Mouse (Mus musculus) thymus, postnatal 36 days (tissue): ENCODE data around the gene Iqce.

ENCODE experiments used
- DNase-seq, 2 experiments: peaks; one replicate each; pipeline ENCODE4 v3.0.0; 2022; ENCODE audit warnings: mixed read lengths in 2 of 2

Iqce gene

DNA sequence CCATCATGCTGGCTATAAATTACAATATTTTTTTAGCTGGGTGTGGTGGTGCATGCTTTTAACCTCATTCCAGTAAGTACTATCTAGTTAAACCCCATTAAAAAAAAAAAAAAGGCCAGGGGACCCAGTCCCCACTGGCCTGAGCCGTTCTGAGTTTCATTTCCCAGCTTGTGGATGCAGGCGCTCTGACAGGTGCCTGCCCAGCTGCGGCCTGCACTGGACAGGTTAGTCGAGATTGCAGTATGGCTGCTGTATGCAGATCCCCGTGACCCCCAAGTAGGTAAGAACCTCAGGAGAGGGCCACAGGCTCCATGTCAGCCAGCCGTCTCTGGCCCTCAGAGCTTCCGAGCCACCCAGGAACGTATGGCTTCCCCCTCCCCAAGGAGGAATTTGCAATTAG is 40.8 kb downstream of the Iqce start:
- DNase-seq: no peak

DNA sequence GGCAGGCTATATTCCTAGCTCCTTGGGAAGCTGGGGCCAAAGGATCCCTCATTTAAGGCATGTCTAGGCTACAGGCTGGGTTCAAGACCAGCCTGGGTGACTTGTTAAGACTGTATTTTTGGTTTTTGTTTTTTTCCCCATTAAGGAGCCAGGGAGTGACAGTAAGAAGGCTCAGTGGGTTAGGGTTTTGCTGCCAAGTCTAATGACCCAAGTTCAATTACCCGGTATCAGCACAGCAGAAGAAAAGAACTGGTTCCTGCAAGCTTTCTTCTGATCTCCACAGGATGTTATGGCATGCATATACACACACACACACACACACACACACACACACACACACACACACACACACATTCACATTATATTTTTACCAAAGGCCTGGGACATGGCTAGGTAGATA is 41.8 kb downstream of the Iqce start:
- no peak for DNase-seq

DNA sequence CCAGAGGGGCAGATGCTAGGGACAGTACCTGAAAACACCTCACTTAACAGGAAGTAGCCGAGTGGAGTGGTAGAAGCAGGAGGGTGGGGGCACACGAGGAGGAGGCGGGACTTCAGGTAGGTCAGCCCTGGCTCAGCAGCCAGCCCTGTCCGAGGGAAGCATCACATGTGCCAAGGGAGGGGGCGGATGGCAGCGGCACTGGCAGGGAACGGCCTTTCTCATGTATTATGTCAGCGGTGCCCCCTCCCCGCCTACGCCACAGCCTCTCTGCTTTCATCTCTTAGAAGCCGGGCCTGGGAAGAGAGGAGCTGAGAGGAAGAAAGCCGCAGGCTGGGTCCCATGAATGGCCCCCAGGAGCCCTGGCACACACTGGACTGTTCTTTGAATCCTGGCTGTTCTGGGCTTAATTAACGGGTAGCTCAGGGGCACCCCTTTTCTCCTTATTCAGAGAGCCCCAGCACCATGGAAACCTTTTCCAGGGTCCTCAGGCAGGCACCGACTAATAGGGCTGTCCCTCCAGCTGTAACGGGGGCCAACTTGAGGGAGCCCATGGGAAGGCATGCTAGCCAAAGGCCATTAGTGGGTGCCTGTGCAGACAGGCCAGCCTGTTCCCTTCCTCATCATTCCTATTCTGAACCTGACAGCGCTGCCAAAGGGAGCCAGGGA is 42.4 kb downstream of the Iqce start:
- DNase-seq: no peak

DNA sequence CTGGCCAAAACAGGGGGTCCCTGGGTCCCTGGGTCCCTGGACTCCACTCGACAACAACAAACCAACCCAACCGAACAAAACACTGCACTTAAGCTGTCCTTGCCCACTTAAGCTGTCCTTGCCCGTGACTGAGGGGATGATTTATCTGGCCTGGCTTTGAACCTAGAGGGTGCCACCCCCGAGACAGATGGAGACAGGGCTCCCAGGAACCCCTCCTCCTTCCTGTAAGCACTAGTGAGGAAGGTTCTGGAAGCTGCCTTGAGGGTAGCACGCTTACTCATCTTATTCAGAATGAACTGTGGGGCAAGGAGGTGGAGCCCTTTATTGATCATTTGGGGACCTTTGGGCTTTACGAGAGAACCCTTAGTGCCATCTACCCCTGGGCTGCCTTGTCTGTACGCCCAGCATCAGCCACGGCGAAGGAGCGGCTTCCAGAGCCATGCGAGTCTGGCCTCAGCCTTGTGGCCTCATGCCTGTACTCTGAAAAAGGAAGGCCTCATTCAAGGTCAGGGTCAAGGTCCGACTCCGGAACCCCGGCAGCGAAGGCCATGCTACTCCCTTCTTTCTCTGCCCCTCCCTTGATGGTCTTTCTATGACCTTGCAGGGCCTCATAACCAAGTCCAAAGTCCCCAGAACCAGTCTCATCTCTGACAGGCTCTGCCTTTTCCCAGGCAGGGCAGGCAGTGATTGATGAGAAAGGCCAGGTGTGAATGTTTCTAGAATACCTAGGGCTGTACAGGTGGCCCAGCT is 47.9 kb downstream of the Iqce start:
- no peak for DNase-seq

DNA sequence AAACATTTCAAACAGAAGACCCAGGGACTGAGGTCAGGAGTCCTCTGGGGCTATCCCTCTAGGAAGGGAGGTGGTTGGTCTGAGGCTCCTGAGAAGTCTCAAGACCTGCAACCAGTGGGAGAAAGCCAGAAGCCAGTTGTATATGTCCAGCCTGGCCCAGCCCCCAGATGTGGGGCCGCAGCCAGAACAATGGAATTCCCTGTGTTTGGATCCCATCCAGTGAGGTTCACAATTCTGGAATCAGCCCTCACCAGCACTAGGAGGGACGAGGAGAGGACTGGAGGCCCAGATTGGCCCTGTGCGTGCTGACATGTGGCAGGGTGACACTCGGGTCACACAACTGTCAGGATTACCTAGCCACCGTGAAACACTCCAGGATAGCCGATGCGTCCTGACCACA is 49.6 kb downstream of the Iqce start:
- DNase-seq: no peak

DNA sequence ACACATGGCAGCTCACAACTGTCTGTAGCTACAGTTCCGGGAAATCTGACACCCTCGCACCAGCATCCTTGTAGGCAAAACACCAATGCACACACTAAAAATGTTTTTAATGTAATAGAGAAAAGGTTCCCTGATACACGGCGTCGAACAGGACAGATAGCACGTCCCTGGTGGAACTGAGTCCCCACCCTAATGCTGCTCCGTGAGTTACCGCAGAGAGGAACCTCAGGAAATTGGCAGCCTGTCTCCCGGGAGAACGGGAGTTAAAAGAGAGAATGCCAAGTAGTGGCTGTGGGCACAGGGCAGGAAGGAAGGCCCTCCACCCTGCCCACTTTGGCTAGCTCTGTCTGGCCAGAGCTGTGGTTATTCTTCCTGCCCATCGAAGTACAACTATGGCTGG is 50.9 kb downstream of the Iqce start:
- no peak for DNase-seq

DNA sequence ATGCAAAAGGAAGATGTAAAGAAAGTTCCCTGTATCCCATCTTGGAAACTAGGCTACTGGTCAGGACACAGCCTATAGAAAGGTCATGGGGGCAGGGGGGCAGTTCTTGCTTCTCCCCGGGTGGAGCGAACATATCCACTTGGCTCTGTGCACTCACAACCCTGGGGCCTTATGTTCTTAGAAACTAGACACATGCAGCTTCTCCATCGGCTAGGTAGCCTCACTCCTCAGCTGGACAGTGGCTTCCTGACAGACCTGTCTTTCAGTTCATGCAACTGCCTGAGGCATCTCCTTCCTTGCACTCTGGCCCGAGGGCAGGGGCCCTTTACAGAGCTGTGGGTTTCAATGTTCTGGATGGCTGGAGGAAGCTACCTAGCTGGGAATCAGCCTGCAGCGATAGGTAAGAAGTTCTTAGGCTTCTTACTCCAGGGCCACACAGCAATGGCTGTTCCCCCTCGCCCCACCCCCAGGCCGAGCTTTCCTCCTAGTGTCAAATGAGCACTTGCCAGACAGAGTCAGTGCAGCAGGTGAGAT is 52.2 kb downstream of the Iqce start:
- DNase-seq: no peak

DNA sequence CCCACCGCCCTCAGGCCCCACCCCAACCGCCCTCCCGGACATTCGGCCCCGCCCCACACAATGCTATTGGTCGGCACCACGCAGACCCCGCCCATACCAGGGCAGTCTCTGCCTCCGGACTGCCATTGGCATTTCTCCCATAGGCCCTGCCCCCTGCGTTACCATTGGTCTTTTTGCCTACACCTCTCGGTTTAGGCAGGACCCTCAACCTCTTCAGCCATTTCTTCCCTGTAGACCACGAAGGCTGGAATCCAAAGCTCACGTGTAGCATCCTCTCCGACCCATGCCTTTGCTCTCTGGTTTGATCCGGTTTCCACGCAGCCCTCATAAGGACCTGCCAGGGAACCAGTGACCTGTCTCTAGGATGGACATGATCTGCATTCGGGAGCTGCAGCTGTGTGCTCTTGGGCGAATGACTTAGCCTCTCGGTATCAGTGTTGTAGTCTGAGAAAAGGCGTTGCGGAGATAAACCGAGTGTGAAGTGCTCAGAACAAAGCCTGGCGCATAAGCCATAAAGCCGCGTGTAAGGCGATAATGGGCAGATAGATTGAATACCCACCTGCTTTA is 53.0 kb downstream of the Iqce start:
- peak; percentile 98 for DNase-seq

DNA sequence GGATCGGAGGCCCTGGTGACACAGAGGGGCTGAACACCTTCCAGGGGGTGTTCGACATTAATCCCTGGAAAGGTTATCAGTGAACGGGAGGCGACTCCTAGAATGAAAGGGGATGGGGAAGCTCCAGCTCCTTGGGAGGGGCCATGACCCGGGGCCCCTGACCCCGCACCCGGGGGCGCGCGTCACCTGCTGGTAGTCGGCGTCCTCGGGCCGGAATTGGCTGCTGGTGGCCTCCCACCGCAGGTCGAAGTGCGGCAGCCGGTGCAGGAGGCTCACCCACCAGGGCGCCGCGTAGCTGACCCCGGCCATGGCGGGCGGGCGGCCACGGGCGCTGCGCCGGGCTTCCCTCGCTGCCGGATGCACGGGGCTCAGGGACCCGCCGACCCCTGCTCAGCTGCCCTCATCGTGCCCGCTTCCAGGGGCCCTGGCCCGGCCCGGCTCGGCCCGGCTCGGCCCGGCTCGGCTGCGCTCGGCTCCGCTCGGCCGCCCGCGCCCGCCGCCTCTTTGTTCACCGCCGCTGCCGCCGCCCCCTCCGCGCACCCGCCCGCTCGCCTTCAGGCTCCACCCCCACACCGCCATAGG is 53.6 kb downstream of the Iqce start, which contains the start of gene Ttyh3:
Gene Ttyh3 (minus strand): TSS at position 513 of the 582 bp plus-strand sequence.
- no peak for DNase-seq

DNA sequence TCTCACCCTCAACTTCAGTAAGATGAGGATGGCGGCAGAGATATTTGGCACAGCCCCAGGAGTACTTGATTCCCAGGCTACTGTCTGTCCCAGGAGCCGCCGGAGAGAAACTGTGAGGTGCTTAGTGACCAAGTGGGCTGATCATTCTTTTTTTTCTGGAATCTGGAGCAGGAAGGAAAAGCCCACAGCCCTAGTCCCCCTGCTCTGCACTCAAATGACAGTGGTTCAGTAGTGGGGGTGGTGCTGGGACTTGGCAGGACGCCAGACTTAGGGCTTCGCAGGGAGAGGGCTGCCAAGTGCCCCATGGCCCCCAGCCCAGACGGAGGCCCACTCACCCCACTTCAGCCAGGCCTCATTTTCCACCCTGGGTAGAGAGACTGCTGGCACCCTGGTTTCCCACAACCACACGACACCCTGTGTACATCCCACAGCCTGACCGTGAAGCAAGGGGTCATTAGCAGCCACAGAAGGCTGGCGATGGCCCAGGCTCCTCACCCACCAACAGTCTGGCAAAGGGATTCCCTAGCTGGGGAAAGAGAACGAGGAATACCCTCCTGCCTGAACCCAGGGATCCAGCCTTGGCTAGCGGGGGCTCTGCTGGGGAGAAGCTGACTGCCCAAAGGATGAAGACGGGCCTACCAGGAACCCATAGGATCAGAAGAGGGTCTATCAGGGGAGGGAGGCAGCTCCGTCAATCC is 54.2 kb downstream of the Iqce start:
- peak; percentile 60 to 65 for DNase-seq

DNA sequence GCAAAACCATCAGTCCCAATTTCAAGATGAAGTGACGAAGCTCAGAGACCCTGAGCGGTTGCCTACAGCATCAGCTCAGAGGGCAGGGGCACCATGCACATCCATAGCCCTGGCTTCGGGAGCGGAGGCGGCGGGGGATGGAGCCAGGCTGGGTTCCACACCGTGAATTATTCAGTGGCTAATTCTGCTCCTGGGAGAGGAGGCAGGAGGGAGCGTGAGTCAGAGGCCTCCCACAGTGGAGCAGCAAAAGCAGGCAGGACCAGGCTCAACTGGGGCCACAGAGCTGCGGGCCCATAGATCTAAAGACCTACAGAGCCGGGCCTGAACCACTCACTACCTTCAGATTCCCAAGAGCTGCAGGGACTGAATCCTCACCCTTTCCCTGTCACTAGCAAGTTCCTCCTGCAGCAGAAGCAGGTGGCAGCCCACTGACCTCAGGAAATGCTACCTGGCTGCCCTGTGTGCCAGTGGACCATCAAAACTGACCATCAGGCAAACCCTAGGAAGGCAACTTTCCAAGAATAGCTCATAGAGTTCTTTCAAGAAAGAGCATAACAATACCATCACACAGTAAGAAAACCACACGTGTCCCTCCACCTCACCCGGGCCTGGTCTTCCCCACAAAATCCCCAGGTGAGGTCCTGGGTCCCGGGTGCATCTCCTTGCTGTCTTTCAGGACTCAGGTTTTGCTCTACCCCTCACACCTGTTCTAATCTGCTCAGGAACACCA is 55.0 kb downstream of the Iqce start:
- peak in 1 of 2 experiments; percentile 11 for DNase-seq

DNA sequence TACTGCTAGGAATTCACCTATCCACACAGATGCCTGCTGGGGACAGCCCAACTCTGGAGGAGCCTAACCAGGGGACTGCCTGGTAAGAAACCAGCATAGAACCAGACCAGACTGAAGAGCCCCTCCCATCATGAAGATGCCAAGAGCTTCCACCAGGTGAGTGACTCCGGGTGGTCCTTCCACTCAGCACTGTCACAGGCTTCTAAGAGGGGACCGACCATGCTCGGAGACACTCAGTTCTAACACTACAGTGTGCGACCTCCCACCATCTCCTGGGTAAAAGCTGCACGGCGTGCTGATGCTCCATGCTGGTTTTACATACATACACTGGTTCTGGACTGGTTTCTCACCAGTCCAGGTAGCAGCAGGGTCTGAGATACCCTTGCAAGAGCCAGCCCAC is 56.0 kb downstream of the Iqce start:
- DNase-seq: peak in 1 of 2 experiments; percentile 3

DNA sequence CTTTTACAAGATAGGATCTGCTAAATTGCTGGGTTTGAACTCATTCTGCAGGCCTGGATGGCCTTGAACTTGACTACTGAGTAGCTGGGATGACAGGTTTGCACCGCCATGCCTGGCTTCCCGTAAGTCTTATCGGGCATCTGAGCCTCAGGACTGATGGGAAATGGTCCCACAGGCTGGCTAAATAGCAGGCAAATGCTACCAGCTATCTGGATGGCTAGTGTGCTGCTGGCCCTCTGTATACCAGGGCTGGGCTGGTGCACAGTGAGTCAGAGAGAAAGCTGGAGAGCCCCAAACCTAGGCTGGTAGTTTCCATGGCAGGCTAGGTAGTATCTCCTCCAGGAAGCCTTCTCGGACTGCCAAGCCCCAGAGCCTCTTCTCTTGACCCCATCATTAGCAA is 56.7 kb downstream of the Iqce start:
- peak in 1 of 2 experiments; percentile 4 for DNase-seq

DNA sequence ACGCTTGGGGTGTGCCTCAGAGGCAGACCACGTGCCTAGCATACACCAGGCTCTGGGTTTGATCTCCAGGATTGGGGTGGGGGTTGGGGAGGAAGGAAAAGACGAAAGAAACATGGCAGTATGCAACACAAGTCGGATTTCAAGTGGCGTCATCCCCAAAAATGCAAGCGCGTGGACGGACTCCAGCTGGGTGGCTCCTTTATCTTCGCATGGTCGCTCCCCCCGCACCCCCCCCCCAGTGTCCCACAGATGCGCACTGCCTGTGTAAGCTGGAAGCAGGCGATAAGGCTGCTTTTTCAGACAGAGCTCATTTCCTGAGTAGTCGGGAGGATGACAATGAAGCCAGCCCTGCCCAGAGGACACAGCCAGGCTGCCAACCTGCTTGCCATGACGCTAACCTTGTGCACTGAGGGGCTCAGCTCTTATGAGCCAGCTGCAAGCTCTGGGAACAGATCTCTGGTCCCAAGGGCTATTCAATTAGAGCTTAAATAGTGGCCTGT is 57.4 kb downstream of the Iqce start:
- DNase-seq: peak in 1 of 2 experiments; percentile 12

DNA sequence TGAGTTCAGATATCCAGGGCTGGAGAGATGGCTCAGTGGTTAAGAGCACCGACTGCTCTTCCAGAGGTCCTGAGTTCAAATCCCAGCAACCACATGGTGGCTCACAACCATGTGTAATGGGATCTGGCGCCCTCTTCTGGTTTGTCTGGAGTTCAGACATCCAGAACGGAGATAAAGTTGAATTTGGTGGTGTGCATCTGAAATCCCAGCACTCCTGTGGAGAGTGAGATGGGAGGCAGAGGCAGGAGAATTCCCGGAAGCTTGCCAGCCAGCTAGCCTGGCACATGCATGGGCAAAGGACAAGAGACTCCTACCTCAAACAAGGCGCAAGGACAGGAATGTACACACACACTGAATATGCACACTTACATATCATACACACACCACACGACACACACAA is 57.9 kb downstream of the Iqce start:
- peak in 1 of 2 experiments; percentile 23 for DNase-seq

DNA sequence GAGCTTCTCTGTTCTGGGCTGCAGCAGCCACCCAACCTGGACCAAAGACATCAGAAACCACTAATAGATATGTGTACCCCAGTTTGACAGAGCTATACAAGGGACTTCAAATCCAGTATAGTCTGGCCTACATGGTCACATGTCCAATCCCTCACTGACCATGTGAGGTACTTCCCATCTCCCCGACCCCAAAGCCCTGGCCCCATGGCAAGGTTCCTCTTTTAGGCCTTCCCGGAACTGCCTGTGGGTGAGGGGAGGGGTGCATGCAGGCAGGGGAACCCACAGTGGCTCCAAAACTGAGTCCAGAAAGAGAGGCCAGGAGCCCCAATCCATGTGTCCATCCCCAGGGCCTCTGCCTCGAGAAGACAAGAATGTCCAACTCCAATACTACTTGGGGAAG is 60.1 kb downstream of the Iqce start:
- peak in 1 of 2 experiments; percentile 24 for DNase-seq

DNA sequence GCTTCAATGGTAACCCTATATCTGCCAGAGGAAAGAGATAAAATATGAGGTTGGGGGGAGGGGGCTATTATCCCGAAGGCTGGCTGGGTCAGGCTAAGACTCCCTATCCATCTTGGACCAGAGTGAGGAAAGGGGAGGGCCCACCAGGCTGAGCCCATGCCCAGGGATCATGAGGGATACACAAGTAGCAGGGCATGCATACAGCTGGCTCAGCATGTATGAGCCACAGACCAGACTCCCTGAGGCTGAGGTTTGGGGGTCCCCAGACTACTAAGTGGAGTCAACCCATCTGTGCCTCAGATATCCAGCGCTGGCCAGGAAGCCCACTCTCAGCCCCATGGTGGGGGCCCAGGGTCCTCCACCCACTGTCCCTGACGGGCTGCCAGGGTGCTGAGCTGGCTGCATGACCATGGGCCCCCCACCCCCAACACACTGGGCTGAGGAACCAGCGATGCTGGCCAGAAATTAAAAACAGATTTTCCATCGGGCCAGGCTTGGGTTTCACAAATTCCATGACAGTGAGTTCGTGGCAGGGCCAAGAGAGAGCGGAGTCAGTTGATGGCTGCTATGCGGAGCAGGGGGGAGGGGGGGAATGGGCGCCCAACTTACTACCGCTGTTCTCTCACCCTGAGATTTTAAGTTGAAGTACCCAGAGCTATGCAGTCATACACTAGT is 60.8 kb downstream of the Iqce start:
- peak in 1 of 2 experiments; percentile 12 for DNase-seq

DNA sequence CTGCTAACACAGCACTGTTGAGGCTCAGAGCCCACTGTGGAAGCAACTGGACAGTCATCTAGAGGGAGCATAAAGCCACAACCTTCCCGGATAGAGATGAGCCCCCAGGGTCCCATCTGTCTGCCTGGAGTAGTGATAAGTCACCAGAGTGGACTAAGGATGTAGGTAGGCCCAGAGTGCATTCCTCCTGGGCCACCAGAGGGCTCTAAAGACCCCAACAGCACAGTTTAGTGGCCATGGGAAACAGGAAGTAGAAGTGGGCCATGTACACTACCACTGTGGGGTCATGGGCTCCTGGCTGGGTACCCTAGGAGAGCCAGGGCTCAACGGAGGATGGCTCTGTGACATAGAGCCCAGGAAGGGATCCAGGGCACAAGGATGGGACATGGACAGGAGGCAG is 61.4 kb downstream of the Iqce start:
- peak in 1 of 2 experiments; percentile 12 for DNase-seq

DNA sequence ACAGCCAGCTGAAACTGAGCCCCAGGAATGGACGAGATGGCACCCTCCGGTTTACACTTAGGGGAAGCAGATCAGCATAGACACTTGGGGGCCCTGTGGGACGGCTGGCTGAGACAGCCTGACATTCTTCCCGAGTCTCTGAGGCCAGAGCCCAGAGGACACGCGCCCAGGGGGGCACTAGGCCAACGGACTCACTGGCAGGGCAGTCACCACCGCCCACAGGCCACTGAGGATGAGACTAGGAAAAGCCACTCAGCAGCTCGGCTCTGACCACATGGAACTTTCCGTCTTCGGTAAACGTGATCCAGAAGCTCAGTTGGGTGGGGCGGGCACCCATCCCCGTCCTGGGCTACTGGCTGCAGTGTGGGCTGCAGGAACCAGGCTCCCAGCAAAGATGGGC is 62.3 kb downstream of the Iqce start:
- DNase-seq: peak in 1 of 2 experiments; percentile 8

DNA sequence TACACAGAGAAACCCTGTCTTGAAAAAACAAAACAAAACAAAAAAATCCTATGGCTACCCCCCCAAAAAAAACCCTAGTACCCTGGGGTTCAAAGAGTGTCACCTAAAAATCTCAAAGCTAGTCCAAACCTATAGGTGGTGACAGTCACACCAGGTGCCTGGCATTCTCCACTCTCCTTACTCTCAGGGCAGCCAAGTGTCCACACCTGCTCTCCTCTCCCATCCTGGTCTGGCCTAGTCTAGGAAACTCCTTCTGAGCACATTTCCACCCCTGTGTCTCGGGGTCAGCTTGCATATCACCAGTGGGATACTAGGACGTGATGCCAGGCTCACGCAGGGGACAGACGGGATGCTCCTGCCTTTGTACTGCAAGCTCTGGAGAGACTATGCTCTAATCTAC is 62.9 kb downstream of the Iqce start:
- no peak for DNase-seq

DNA sequence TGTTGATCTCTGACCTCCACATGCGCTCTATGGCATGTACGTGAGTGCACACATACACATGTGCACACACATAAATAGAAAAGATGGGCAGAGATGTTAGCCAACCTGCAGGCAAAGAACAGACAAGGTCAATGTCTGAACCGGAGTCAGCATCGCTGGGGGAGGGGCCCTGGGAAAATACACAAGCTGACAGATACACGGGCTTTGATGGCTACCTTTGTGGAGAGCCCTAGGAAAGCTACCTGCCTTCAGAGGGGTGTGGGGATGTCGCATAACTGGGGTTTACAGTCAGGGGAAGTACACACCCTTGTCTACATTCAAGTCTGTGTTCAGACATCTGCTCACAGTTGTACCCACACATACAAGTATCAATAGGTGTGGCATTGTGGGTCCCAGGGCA is 63.7 kb downstream of the Iqce start:
- DNase-seq: peak in 1 of 2 experiments; percentile 9
